Mouse (Mus musculus): ENCODE results near the gene Shroom1.
"Not testable (repeated sequence)": the region's sequence is repeated elsewhere in the genome, so short reads cannot be mapped to it uniquely, and the experiment has no call there.

The Shroom1 gene

GRCm38 (mm10) chr11:53456474-53457371, at the start of gene Shroom1, which contains the start of gene Gm10447:
TSS of gene Shroom1 (plus strand) at chr11:53457205.
TSS of gene Gm10447 (minus strand) at chr11:53457110.
- DNase-seq (ENCODE audit: low spot score in 2 of 2): peak in 1 of 2 experiments; percentile 35

- peak in 1 of 2 experiments; percentile 34 for DNase-seq (ENCODE audit: low spot score in 2 of 2)
Measured at GRCm38 (mm10) chr11:53411738-53412137, 45.3 kb upstream of the Shroom1 start.

- no peak for DNase-seq (ENCODE audit: low spot score in 2 of 2)
Measured at GRCm38 (mm10) chr11:53413871-53414270, 43.1 kb upstream of the Shroom1 start.

- no peak for DNase-seq (ENCODE audit: low spot score in 2 of 2)
Measured at GRCm38 (mm10) chr11:53418048-53418447, 39.0 kb upstream of the Shroom1 start.

- no peak for DNase-seq (ENCODE audit: low spot score in 2 of 2)
Measured at GRCm38 (mm10) chr11:53423036-53423435, 34.0 kb upstream of the Shroom1 start, which contains the start of gene Leap2. TSS of gene Leap2 (minus strand) at chr11:53423170.

GRCm38 (mm10) chr11:53424826-53425225, 32.2 kb upstream of the Shroom1 start:
- DNase-seq (ENCODE audit: low spot score in 2 of 2): no peak

- peak in 1 of 2 experiments; percentile 44 for DNase-seq (ENCODE audit: low spot score in 2 of 2)
Measured at GRCm38 (mm10) chr11:53425251-53425650, 31.8 kb upstream of the Shroom1 start.

- no peak for DNase-seq (ENCODE audit: low spot score in 2 of 2)
Measured at GRCm38 (mm10) chr11:53425711-53426255, 31.2 kb upstream of the Shroom1 start.

- not testable (repeated sequence) for DNase-seq (ENCODE audit: low spot score in 2 of 2)
Measured at GRCm38 (mm10) chr11:53426914-53427313, 30.1 kb upstream of the Shroom1 start.

- no peak for DNase-seq (ENCODE audit: low spot score in 2 of 2)
Measured at GRCm38 (mm10) chr11:53427993-53428715, 28.9 kb upstream of the Shroom1 start.

- DNase-seq (ENCODE audit: low spot score in 2 of 2): no peak
Measured at GRCm38 (mm10) chr11:53428716-53429057, 28.3 kb upstream of the Shroom1 start.

- no peak for DNase-seq (ENCODE audit: low spot score in 2 of 2)
Measured at GRCm38 (mm10) chr11:53429182-53429581, 27.8 kb upstream of the Shroom1 start.

GRCm38 (mm10) chr11:53430300-53430669, 26.7 kb upstream of the Shroom1 start:
- DNase-seq (ENCODE audit: low spot score in 2 of 2): no peak

GRCm38 (mm10) chr11:53430670-53431346, 26.2 kb upstream of the Shroom1 start, which contains the start of the genes Uqcrq and Gdf9:
TSS of gene Uqcrq (minus strand) at chr11:53430831.
TSS of gene Gdf9 (plus strand) at chr11:53431023.
- DNase-seq (ENCODE audit: low spot score in 2 of 2): peak; percentile 98 to 100

- no peak for DNase-seq (ENCODE audit: low spot score in 2 of 2)
Measured at GRCm38 (mm10) chr11:53431347-53432056, 25.5 kb upstream of the Shroom1 start.

- DNase-seq (ENCODE audit: low spot score in 2 of 2): no peak
Measured at GRCm38 (mm10) chr11:53433057-53433456, 23.9 kb upstream of the Shroom1 start.

- DNase-seq (ENCODE audit: low spot score in 2 of 2): no peak
Measured at GRCm38 (mm10) chr11:53435504-53435903, 21.5 kb upstream of the Shroom1 start.

GRCm38 (mm10) chr11:53436338-53436737, 20.7 kb upstream of the Shroom1 start:
- no peak for DNase-seq (ENCODE audit: low spot score in 2 of 2)

- DNase-seq (ENCODE audit: low spot score in 2 of 2): no peak
Measured at GRCm38 (mm10) chr11:53441921-53442320, 15.1 kb upstream of the Shroom1 start.

- no peak for DNase-seq (ENCODE audit: low spot score in 2 of 2)
Measured at GRCm38 (mm10) chr11:53443861-53444260, 13.1 kb upstream of the Shroom1 start.

- no peak for DNase-seq (ENCODE audit: low spot score in 2 of 2)
Measured at GRCm38 (mm10) chr11:53445562-53445961, 11.4 kb upstream of the Shroom1 start.
